Mouse (Mus musculus): ENCODE results near the gene Bloc1s6. TPM values are rescaled to one million over a fixed set of nuclear protein-coding genes. Genes with fewer than 3 reads are reported as not detected.

Bloc1s6 gene
- total and polyA plus RNA-seq, 2 experiments from 2014 or later: 78.6 to 106 TPM

- Histone ChIP-seq H3K27me3 (ENCODE audit: insufficient read depth, low read length) (peaks cover 4% of the 10 kb centered on the region), H3K27ac (ENCODE audit: low read depth, low read length) (no peak overlapping the region), H3K9ac (no peak overlapping the region), H3K4me2 (ENCODE audit: low read depth) (no peak overlapping the region), H3K4me3 (ENCODE audit: low read depth, low read length) (no peak overlapping the region), H3K4me1 (ENCODE audit: insufficient read depth) (no peaks in the 10 kb centered on the region), H3K9me3 (ENCODE audit: low read length) (no peaks in the 10 kb centered on the region), H3K36me3 (ENCODE audit: insufficient read depth) (no peaks in the 10 kb centered on the region)
- no peak for ATAC-seq
- TF ChIP-seq CTCF (IDR thresholded peaks at IDR 0.05; ENCODE audit: low read depth): no peak
- WGBS: 67% methylated on average over 3 of the region's 3 CpGs
- DNase-seq: no peak
Observed at GRCm38 (mm10) chr2:122762991-122763390, 24.7 kb downstream of the Bloc1s6 start.

- Histone ChIP-seq H3K9ac (no peak overlapping the region), H3K4me3 (ENCODE audit: low read depth, low read length) (no peak overlapping the region), H3K9me3 (ENCODE audit: low read length) (no peaks in the 10 kb centered on the region), H3K4me2 (ENCODE audit: low read depth) (no peak overlapping the region), H3K27me3 (ENCODE audit: insufficient read depth, low read length) (peaks cover 4% of the 10 kb centered on the region), H3K36me3 (ENCODE audit: insufficient read depth) (no peaks in the 10 kb centered on the region), H3K27ac (ENCODE audit: low read depth, low read length) (no peak overlapping the region), H3K4me1 (ENCODE audit: insufficient read depth) (no peaks in the 10 kb centered on the region)
- no peak for ATAC-seq
- no peak for DNase-seq
- TF ChIP-seq CTCF (IDR thresholded peaks at IDR 0.05; ENCODE audit: low read depth): no peak
- WGBS: 52% methylated on average over 6 of the region's 6 CpGs
Observed at GRCm38 (mm10) chr2:122764526-122764925, 26.2 kb downstream of the Bloc1s6 start.

- Histone ChIP-seq H3K4me2 (ENCODE audit: low read depth) (peak within 1 kb of the TSS; percentile 57), H3K9me3 (ENCODE audit: low read length) (no peaks in the 10 kb centered on the region), H3K9ac (peak within 1 kb of the TSS; percentile 39; the same call in 1 of the 2 replicates), H3K27me3 (ENCODE audit: insufficient read depth, low read length) (peaks cover 4% of the 10 kb centered on the region), H3K36me3 (ENCODE audit: insufficient read depth) (no peaks in the 10 kb centered on the region), H3K27ac (ENCODE audit: low read depth, low read length) (no peak within 1 kb of the TSS), H3K4me3 (ENCODE audit: low read depth, low read length) (peak within 1 kb of the TSS; percentile 34), H3K4me1 (ENCODE audit: insufficient read depth) (no peaks in the 10 kb centered on the region)
- TF ChIP-seq CTCF (IDR thresholded peaks at IDR 0.05; ENCODE audit: low read depth): no peak
- peak; percentile 76; the same call in 1 of the 2 replicates for ATAC-seq
- under 1% methylated on average over 46 of the region's 46 CpGs for WGBS
- no peak for DNase-seq
Observed at GRCm38 (mm10) chr2:122765071-122765793, 26.9 kb downstream of the Bloc1s6 start, which contains the start of gene Sqor. Sqor (plus strand) TSS chr2:122765237.

GRCm38 (mm10) chr2:122765794-122766145 is 27.5 kb downstream of the Bloc1s6 start:
- H3K9ac ChIP-seq: peak overlapping the region; percentile 39; the same call in 1 of the 2 replicates
- peaks cover 4% of the 10 kb centered on the region for H3K27me3 ChIP-seq (ENCODE audit: insufficient read depth, low read length)
- H3K4me2 ChIP-seq (ENCODE audit: low read depth): peak overlapping the region; percentile 57
- no peak for DNase-seq
- H3K4me1 ChIP-seq (ENCODE audit: insufficient read depth): no peaks in the 10 kb centered on the region
- H3K36me3 ChIP-seq (ENCODE audit: insufficient read depth): no peaks in the 10 kb centered on the region
- ATAC-seq: no peak
- H3K4me3 ChIP-seq (ENCODE audit: low read depth, low read length): peak overlapping the region; percentile 34
- H3K9me3 ChIP-seq (ENCODE audit: low read length): no peaks in the 10 kb centered on the region
- no peak overlapping the region for H3K27ac ChIP-seq (ENCODE audit: low read depth, low read length)
- TF ChIP-seq CTCF (IDR thresholded peaks at IDR 0.05; ENCODE audit: low read depth): no peak
- WGBS: 30% methylated on average over 3 of the region's 3 CpGs

- no peak for ATAC-seq
- H3K27me3 ChIP-seq (ENCODE audit: insufficient read depth, low read length): no peaks in the 10 kb centered on the region
- no peak overlapping the region for H3K4me3 ChIP-seq (ENCODE audit: low read depth, low read length)
- DNase-seq: no peak
- no peaks in the 10 kb centered on the region for H3K9me3 ChIP-seq (ENCODE audit: low read length)
- H3K9ac ChIP-seq: no peak overlapping the region
- H3K27ac ChIP-seq (ENCODE audit: low read depth, low read length): no peak overlapping the region
- H3K36me3 ChIP-seq (ENCODE audit: insufficient read depth): no peaks in the 10 kb centered on the region
- H3K4me2 ChIP-seq (ENCODE audit: low read depth): no peak overlapping the region
- TF ChIP-seq CTCF (IDR thresholded peaks at IDR 0.05; ENCODE audit: low read depth): no peak
- WGBS: 75% methylated on average over 2 of the region's 2 CpGs
- no peaks in the 10 kb centered on the region for H3K4me1 ChIP-seq (ENCODE audit: insufficient read depth)
Observed at GRCm38 (mm10) chr2:122771002-122771401, 32.7 kb downstream of the Bloc1s6 start.

GRCm38 (mm10) chr2:122772899-122773298 is 34.6 kb downstream of the Bloc1s6 start:
- no peak overlapping the region for H3K27ac ChIP-seq (ENCODE audit: low read depth, low read length)

GRCm38 (mm10) chr2:122775491-122775890 is 37.2 kb downstream of the Bloc1s6 start:
- DNase-seq (no peak), ATAC-seq (no peak)
- WGBS: 90% methylated on average over 1 of the region's 1 CpGs
- H3K9ac ChIP-seq: no peak overlapping the region
- H3K9me3 ChIP-seq (ENCODE audit: low read length): no peaks in the 10 kb centered on the region
- no peaks in the 10 kb centered on the region for H3K36me3 ChIP-seq (ENCODE audit: insufficient read depth)
- no peak overlapping the region for H3K27ac ChIP-seq (ENCODE audit: low read depth, low read length)
- no peaks in the 10 kb centered on the region for H3K4me1 ChIP-seq (ENCODE audit: insufficient read depth)
- H3K4me3 ChIP-seq (ENCODE audit: low read depth, low read length): no peak overlapping the region
- no peaks in the 10 kb centered on the region for H3K27me3 ChIP-seq (ENCODE audit: insufficient read depth, low read length)
- TF ChIP-seq CTCF (IDR thresholded peaks at IDR 0.05; ENCODE audit: low read depth): no peak
- no peak overlapping the region for H3K4me2 ChIP-seq (ENCODE audit: low read depth)

More at GRCm38 (mm10) chr2:122772899-122773298, 34.6 kb downstream of the Bloc1s6 start:
- Histone ChIP-seq H3K27me3 (ENCODE audit: insufficient read depth, low read length) (no peaks in the 10 kb centered on the region), H3K4me1 (ENCODE audit: insufficient read depth) (no peaks in the 10 kb centered on the region), H3K9ac (no peak overlapping the region), H3K9me3 (ENCODE audit: low read length) (no peaks in the 10 kb centered on the region), H3K4me2 (ENCODE audit: low read depth) (no peak overlapping the region), H3K4me3 (ENCODE audit: low read depth, low read length) (no peak overlapping the region), H3K36me3 (ENCODE audit: insufficient read depth) (no peaks in the 10 kb centered on the region)
- no peak for TF ChIP-seq CTCF (IDR thresholded peaks at IDR 0.05; ENCODE audit: low read depth)
- DNase-seq (no peak), ATAC-seq (no peak)
- WGBS: 88% methylated on average over 1 of the region's 1 CpGs
